Comparison of ENCODE assay signal across 40 mouse cellular contexts in genomic region chrX:51938076-51938475, GRCm38 (mm10). TPM values are rescaled to one million over a fixed set of nuclear protein-coding genes. Genes with fewer than 3 reads are reported as not detected.
"Had no signal": no experiment of that assay in that cellular context is flagged by ENCODE, and none has a peak within 500 bp of the region (broad histone marks: within the 10 kb centered on the region; RNA-seq: fewer than 3 reads in every experiment).

No protein-coding gene starts in this region.

- H3K27me3 ChIP-seq: heart, embryonic 13.5 days; heart, embryonic 15.5 days; hindbrain, embryonic 13.5 days; intestine, embryonic 15.5 days; limb, embryonic 13.5 days; limb, embryonic 15.5 days; liver, embryonic 12.5 days had no signal

- H3K4me2 ChIP-seq: heart, embryonic 11.5 days; heart, embryonic 13.5 days; heart, embryonic 15.5 days; hindbrain, embryonic 13.5 days; intestine, embryonic 15.5 days; limb, embryonic 13.5 days; limb, embryonic 15.5 days; liver, embryonic 12.5 days had no signal

- H3K27ac ChIP-seq: heart, adult 2 months; heart, embryonic 13.5 days; heart, embryonic 15.5 days; hindbrain, embryonic 13.5 days; intestine, embryonic 15.5 days; layer of hippocampus, adult 2 months; limb, embryonic 13.5 days; limb, embryonic 15.5 days; liver, embryonic 12.5 days; liver, embryonic 14.5 days had no signal

- H3K4me3 ChIP-seq: heart, adult 2 months; heart, embryonic 13.5 days; heart, embryonic 15.5 days; hindbrain, embryonic 13.5 days; intestine, embryonic 15.5 days; layer of hippocampus, adult 2 months; limb, embryonic 13.5 days; limb, embryonic 15.5 days; liver, embryonic 12.5 days had no signal

- H3K9me3 ChIP-seq: heart, embryonic 13.5 days; heart, embryonic 15.5 days; hindbrain, embryonic 13.5 days; intestine, embryonic 15.5 days; limb, embryonic 13.5 days; limb, embryonic 15.5 days; liver, embryonic 12.5 days had no signal

- H3K4me1 ChIP-seq: heart, embryonic 13.5 days; heart, embryonic 15.5 days; hindbrain, embryonic 13.5 days; intestine, embryonic 15.5 days; limb, embryonic 13.5 days; limb, embryonic 15.5 days; liver, embryonic 12.5 days had no signal

- H3K36me3 ChIP-seq: heart, embryonic 13.5 days; heart, embryonic 15.5 days; hindbrain, embryonic 13.5 days; intestine, embryonic 15.5 days; limb, embryonic 13.5 days; limb, embryonic 15.5 days; liver, embryonic 12.5 days had no signal

- ATAC-seq: hindbrain, embryonic 16.5 days; inflammation-experienced regulatory T-cells, adult 6 months; intestine, embryonic 15.5 days; intestine, postnatal 0 days; liver, embryonic 12.5 days had no signal

- DNase-seq: gastrocnemius, postnatal 14 days; gastrocnemius, postnatal 36 days; heart, adult 11 months; heart, adult 2 months; heart, postnatal 14 days; heart, postnatal 36 days; kidney, adult 18-20 months; kidney, adult 8-10 months; kidney, postnatal 10 days; kidney, postnatal 25 days; kidney, postnatal 4 days; layer of hippocampus, postnatal 36 days; left cerebral cortex, postnatal 4 days had no signal

- H3K9ac ChIP-seq: heart, embryonic 13.5 days; heart, embryonic 15.5 days; hindbrain, embryonic 13.5 days; intestine, embryonic 15.5 days; limb, embryonic 13.5 days; limb, embryonic 15.5 days; liver, embryonic 12.5 days; liver, embryonic 14.5 days had no signal

RNA-seq across cellular contexts. Expression of gene 1700080O16Rik, which starts 34.5 kb away (rescaled TPM):
- total RNA-seq: gastrocnemius, adult 18-20 months; gastrocnemius, adult 8-10 months; gastrocnemius, postnatal 14 days; gastrocnemius, postnatal 36 days; heart, adult 2 months; heart, postnatal 14 days; heart, postnatal 36 days; hematopoietic stem cell, adult 5-6 weeks; layer of hippocampus, adult 2 months; layer of hippocampus, postnatal 14 days; layer of hippocampus, postnatal 36 days; left cerebral cortex, adult 18-20 months; left cerebral cortex, adult 8-10 months; left cerebral cortex, postnatal 10 days; left cerebral cortex, postnatal 25 days; left cerebral cortex, postnatal 4 days; liver, adult 2 months had no signal
- polyA plus RNA-seq: heart, adult 2 months; heart, embryonic 11.5 days; heart, embryonic 13.5 days; heart, embryonic 15.5 days; heart, postnatal 0 days; hindbrain, embryonic 11.5 days; hindbrain, embryonic 13.5 days; hindbrain, embryonic 16.5 days; inflammation-experienced regulatory T-cells, adult 6 months; intestine, embryonic 15.5 days; intestine, postnatal 0 days; kidney, embryonic 14.5 days; kidney, embryonic 16.5 days; limb, embryonic 11.5 days; limb, embryonic 13.5 days; limb, embryonic 15.5 days; liver, adult 2 months; liver, embryonic 12.5 days; liver, embryonic 14.5 days had no signal
